Mouse (Mus musculus) stomach, embryonic 16.5 days (tissue): ENCODE results near the gene Sdhaf1. TPM values are rescaled to one million over a fixed set of nuclear protein-coding genes. Genes with fewer than 3 reads are reported as not detected.

ENCODE experiments used
- ATAC-seq: fragments of 200-750 bp; cut with Nextera tagmentation; 2 replicates; pipeline ENCODE4 v1.8.0; 2017; ENCODE audit warnings: moderate number of reproducible peaks, moderate TSS enrichment; ENCODE audit not compliant: insufficient read depth, low FRiP score
- H3K27ac ChIP-seq: fragments of 300-500 bp; sonication (generic); 2 replicates; pipeline ENCODE4 v1.5.1; 2014; ENCODE audit warnings: low read length
- H3K27me3 ChIP-seq: fragments of 300-500 bp; sonication (generic); 2 replicates; pipeline ENCODE4 v1.6.1; 2014; ENCODE audit warnings: low read length, control low read depth, mixed read lengths; ENCODE audit not compliant: control insufficient read depth, insufficient read depth
- H3K36me3 ChIP-seq: fragments of 300-500 bp; sonication (generic); 2 replicates; pipeline ENCODE4 v1.6.1; 2014; ENCODE audit warnings: low read length; ENCODE audit not compliant: control insufficient read depth, insufficient read depth
- H3K4me1 ChIP-seq: fragments of 300-500 bp; sonication (generic); 2 replicates; pipeline ENCODE4 v1.6.1; 2014; ENCODE audit warnings: low read length, control low read depth, mixed read lengths; ENCODE audit not compliant: control insufficient read depth, insufficient read depth
- H3K4me2 ChIP-seq: fragments of 300-500 bp; sonication (generic); 2 replicates; pipeline ENCODE4 v1.6.1; 2014; ENCODE audit warnings: low read depth, low read length, mixed read lengths
- H3K4me3 ChIP-seq: fragments of 300-500 bp; sonication (generic); replicated peaks from 2 replicates; pipeline ENCODE4 v1.5.1; 2014; ENCODE audit warnings: mild to moderate bottlenecking, low read length
- H3K9ac ChIP-seq: fragments of 300-500 bp; sonication (generic); 2 replicates; pipeline ENCODE4 v1.6.1; 2014; ENCODE audit warnings: low read length
- H3K9me3 ChIP-seq: fragments of 300-500 bp; sonication (generic); replicated peaks from 2 replicates; pipeline ENCODE4 v1.6.1; 2016; ENCODE audit warnings: low read length, control low read depth; ENCODE audit not compliant: control insufficient read depth
- WGBS: fragments of 180-500 bp; shearing (Covaris S2); extraction: QIAGEN DNeasy Blood & Tissue Kit; methylation state at CpG from one replicate; pipeline ENCODE4 v1.1.7; 2014; 5-methylcytosine and 5-hydroxymethylcytosine counted together
- polyA plus RNA-seq: library from polyadenylated mRNA; unstranded; fragments of >200 nt; fragmentation: Nextera tagmentation; extraction: Ambion mirVana; gene quantifications from 2 replicates; pipeline ENCODE4 v1.2.1, GENCODE M21; 2015

The Sdhaf1 gene
- polyA plus RNA-seq, 1 experiment from 2014 or later: 14.6 TPM

DNA sequence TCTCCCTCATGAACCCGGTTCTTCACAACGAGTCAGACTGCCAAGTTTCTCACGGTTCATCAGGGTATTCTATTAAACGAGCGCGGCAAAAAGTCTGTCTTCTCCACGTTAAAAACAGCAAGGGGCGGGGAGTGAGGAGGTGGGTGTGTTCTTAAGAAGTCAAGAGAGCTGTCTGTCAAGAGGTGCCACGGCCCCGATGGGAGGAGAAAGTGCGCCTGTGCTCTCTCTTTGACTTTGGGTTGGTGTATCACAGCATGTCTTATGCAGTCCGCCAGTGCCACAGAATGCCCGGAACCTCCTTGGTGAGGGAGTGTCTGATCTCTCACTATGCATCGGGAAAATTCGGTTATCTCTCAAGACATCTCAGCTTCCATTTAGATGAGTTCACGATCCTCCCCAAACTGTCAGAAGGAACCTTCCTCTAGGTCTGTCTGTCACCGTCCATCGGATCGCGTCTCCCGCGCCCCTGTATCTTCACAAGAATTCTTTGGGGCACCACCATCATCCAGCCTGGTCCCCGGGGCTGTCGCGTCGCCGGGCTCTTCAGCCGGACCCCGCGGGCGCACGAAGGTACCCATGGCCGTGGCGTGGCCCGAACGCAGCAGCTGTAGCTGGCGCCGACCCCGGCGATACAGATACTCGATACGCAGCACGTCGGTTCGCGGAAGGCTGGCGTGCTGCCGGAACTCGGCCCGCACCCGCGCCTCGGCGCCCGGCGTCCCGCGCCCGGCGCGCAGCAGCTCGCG, 2.0 kb downstream of the Sdhaf1 start, which contains the start of gene E130208F15Rik:
TSS of gene E130208F15Rik (plus strand) at position 202 of the 746 bp plus-strand sequence.
- Histone ChIP-seq H3K9me3 (no peaks in the 10 kb centered on the region), H3K4me3 (peak within 1 kb of the TSS; percentile 75), H3K9ac (peak within 1 kb of the TSS; percentile 86), H3K36me3 (no peaks in the 10 kb centered on the region), H3K4me1 (peaks cover 8% of the 10 kb centered on the region; the same call in 1 of the 2 replicates), H3K27me3 (no peaks in the 10 kb centered on the region), H3K4me2 (peak within 1 kb of the TSS; percentile 75), H3K27ac (peak within 1 kb of the TSS; percentile 94)
- WGBS: under 1% methylated on average over 63 of the region's 63 CpGs
- peak; percentile 61 for ATAC-seq

DNA sequence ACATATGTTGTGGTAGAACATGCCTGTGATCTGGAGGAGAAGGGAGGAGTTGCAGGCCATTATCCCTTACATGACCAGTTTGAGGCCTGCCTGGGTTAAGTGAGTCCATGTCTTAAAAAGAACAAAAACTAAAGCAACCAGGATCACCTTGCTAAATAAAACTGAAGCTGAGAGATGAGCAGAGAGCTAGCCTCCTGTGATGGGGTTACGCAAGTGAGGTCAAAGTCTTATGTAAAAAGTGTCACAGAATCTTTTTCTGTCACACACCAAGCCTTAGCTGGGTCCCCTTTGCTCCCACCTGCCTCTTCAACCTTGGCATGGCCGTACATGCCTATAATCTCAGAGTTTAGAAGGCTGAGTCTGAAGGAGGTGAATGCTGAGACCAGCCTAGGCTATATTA, 2.7 kb downstream of the Sdhaf1 start:
- H3K27ac ChIP-seq: no peak overlapping the region
- peak overlapping the region; percentile 75 for H3K4me2 ChIP-seq
- peaks cover 8% of the 10 kb centered on the region; the same call in 1 of the 2 replicates for H3K4me1 ChIP-seq
- no peak for ATAC-seq
- H3K4me3 ChIP-seq: peak overlapping the region; percentile 75
- WGBS: 77% methylated on average over 2 of the region's 2 CpGs
- H3K9me3 ChIP-seq: no peaks in the 10 kb centered on the region
- H3K27me3 ChIP-seq: no peaks in the 10 kb centered on the region
- H3K9ac ChIP-seq: peak overlapping the region; percentile 86; the same call in 1 of the 2 replicates
- H3K36me3 ChIP-seq: no peaks in the 10 kb centered on the region

DNA sequence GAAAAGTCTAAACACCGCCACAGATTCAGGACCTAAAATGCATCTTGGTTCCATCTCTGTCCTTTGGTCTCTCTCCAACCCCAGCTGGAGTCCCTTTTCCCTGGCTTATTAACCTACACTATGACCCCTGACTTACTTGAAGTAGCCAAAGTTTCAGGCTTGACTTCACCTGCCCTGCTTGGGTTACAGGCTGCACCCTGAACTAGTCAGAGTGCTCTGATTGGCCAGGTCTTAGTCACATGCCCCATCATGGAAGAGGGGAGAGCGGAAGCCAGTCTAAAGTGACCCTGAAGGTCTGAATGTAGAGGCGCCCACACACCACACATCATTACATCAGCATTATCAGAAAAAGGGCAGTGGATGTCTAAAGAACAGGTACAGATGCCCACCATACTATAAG, 5.6 kb downstream of the Sdhaf1 start:
- Histone ChIP-seq H3K4me1 (peaks cover 11% of the 10 kb centered on the region; the same call in 1 of the 2 replicates), H3K27ac (no peak overlapping the region), H3K9me3 (no peaks in the 10 kb centered on the region), H3K9ac (no peak overlapping the region), H3K4me2 (no peak overlapping the region), H3K27me3 (no peaks in the 10 kb centered on the region), H3K36me3 (no peaks in the 10 kb centered on the region), H3K4me3 (no peak overlapping the region)
- 93% methylated on average over 3 of the region's 3 CpGs for WGBS
- ATAC-seq: no peak

DNA sequence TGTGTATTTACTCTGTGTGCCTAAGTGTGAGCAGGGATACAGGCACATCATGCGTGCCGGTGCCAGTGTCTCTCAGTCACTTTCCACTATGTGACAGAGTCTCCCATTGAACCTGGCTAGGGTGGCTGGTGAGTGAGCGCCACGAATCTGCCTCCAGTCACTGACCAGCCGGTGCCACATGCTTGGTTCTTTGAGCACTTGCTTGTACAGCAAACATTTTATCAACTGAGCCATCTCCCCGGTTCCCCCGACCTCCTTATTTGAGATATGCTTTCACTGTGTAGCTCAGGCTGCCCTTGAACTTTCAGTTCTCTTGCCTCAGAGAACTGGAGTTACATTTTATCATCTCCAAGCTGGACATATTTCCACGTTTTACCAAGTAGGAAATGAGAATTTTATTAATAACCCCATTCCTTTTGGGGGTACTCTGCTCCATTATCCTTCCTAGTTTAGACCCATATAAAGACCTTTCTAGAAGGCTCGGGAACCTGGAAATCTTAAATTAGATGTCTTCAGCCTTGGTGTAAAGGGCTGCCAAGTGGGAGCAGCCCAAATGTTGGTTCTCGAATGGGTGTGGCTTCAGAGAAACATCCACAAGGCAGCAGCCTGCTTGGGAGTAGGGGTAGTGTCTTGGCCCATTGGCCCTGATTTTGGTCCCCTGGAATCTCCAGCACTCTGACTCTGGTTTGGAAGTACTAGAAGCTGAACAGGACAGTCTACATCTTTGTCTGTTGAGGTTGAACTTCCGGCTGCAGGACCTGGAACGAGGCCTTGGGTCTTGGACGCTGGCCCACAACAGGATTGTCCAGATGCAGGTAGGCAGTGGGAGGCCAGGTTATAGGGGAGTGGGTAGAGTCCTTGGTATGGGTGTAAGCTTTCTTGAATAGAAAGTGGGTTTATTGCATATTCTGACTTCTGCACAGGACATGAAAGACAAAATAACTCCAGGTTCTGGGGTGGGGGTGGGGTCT, 7.9 kb downstream of the Sdhaf1 start:
- H3K4me3 ChIP-seq: peak overlapping the region; percentile 48
- 58% methylated on average over 13 of the region's 13 CpGs for WGBS
- no peaks in the 10 kb centered on the region for H3K9me3 ChIP-seq
- no peak overlapping the region for H3K27ac ChIP-seq
- peaks cover 4% of the 10 kb centered on the region; the same call in 1 of the 2 replicates for H3K4me1 ChIP-seq
- no peaks in the 10 kb centered on the region for H3K27me3 ChIP-seq
- H3K4me2 ChIP-seq: peak overlapping the region; percentile 49
- no peak for ATAC-seq
- H3K9ac ChIP-seq: peak overlapping the region; percentile 67
- no peaks in the 10 kb centered on the region for H3K36me3 ChIP-seq

DNA sequence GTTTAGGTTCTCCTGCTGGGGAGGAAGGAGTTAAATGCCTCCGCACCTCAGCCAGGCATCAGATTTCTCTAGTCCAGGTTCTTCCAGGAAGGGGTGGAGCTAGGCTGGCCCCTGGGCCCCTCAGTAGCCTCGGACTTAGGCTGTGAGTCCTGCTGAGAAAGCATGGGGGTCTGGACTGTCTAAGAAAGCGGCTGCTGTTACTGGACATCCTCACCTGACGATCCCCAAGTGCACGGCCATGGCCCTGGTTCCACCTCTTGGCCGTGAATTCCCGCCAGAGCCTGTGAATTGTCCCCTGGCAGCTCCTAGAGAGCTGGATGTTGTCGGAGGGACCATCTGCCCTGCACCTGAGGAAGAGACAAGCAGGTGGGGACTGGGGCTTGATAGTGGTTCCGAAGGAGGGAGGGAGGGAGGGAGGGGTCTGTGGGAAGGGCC, 9.0 kb downstream of the Sdhaf1 start, which contains the start of gene Syne4:
TSS of gene Syne4 (plus strand) at position 87 of the 435 bp plus-strand sequence.
- Histone ChIP-seq H3K4me1 (peaks cover 5% of the 10 kb centered on the region; the same call in 1 of the 2 replicates), H3K27ac (peak within 1 kb of the TSS; percentile 27), H3K36me3 (no peaks in the 10 kb centered on the region), H3K9me3 (no peaks in the 10 kb centered on the region), H3K27me3 (no peaks in the 10 kb centered on the region), H3K4me2 (peak within 1 kb of the TSS; percentile 49), H3K9ac (peak within 1 kb of the TSS; percentile 67), H3K4me3 (peak within 1 kb of the TSS; percentile 48)
- peak; percentile 69; the same call in 1 of the 2 replicates for ATAC-seq
- 3% methylated on average over 9 of the region's 9 CpGs for WGBS

DNA sequence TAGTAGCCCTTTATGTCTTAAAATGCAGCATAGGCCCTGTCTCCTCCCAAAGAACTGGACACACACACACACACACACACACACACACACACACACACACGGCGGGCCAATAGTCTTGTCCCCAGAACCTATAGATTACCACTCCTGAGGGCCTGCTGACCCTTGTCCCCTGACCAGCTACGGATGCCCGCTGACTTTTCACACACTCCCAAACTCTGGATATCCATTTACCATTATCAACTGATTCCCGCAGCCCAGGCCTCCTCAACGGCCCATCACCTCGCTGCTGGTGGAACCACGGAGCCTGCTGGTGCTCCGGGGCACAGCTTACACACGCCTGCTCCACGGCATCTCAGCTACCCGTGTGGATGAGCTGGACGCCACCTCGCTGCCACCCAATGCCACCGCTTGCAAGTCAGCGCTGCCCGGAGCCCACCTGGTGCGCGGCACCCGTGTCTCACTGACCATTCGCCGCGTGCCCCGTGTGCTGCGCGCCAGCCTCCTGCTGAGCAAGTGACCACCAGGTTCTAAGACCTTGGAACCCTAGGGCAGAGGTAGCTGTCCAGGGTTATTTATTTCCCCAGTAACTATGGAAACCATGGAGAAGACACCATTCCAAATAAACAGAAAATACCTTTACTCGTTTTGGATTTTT, 9.9 kb downstream of the Sdhaf1 start:
- no peak overlapping the region for H3K9ac ChIP-seq
- H3K9me3 ChIP-seq: no peaks in the 10 kb centered on the region
- no peak for ATAC-seq
- no peak overlapping the region for H3K4me2 ChIP-seq
- 44% methylated on average over 27 of the region's 27 CpGs for WGBS
- no peak overlapping the region for H3K27ac ChIP-seq
- no peak overlapping the region for H3K4me3 ChIP-seq
- H3K36me3 ChIP-seq: no peaks in the 10 kb centered on the region
- H3K4me1 ChIP-seq: peaks cover 11% of the 10 kb centered on the region
- H3K27me3 ChIP-seq: no peaks in the 10 kb centered on the region

DNA sequence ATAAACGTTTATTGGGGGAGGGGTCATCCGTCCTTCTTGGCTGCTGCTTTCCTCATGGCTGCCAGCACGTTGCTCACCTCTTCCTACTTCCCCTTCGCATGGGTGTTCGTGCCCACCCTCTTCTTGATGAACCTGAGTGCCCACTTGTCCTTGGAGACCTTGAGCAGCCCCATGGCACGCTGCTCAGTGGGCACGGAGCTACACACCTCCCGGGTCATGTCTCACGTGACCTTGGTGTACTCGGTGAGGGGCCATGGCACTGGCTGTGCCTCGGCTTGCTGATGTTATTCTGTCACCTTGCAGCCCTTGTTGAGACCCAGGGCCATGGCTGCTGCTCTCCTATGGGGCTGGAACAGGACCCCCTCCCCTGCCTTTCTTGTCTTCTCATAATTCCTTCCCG, 13.6 kb downstream of the Sdhaf1 start:
- Histone ChIP-seq H3K36me3 (no peaks in the 10 kb centered on the region), H3K9me3 (no peaks in the 10 kb centered on the region), H3K4me2 (no peak overlapping the region), H3K4me1 (peaks cover 14% of the 10 kb centered on the region), H3K27me3 (no peaks in the 10 kb centered on the region), H3K9ac (no peak overlapping the region), H3K27ac (no peak overlapping the region), H3K4me3 (no peak overlapping the region)
- ATAC-seq: no peak
- WGBS: 79% methylated on average over 12 of the region's 12 CpGs

DNA sequence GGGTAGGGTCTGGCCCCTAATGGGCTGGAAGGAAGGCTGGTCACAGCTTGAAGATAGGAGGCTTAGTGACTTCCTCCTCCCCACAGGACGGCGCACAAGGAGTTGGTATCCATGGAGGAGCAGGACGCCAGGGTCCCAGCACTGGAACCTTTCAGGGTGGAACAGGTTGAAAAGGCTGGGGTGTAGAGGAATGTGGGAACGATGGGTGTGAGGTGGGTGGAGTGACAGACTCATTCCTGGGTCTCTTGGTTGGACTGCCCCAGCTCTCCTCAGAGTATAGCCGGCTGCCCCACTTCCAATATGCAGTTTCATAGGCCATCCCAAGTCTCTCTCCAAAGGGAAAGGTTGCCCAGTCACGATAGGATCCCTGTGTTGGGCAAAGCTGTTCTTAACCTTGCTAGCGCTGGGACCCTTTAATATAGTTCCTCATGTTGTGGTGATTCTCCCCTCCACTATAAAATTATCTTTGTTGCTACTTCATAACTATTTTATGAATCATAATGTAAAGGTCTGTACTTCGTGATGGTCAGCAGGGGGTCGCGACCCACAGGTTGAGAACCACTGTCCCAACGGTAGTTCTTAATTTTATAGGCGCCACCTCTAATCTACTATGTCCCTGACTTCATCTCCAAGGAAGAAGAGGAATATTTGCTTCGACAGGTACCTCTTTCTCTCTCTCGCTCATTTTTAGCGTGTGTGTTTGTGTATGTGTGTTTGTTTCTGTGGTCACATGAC, 14.1 kb downstream of the Sdhaf1 start:
- WGBS: 58% methylated on average over 15 of the region's 15 CpGs
- H3K9me3 ChIP-seq: no peaks in the 10 kb centered on the region
- H3K4me3 ChIP-seq: peak overlapping the region; percentile 82
- H3K4me1 ChIP-seq: peaks cover 13% of the 10 kb centered on the region
- peak overlapping the region; percentile 92 for H3K4me2 ChIP-seq
- ATAC-seq: no peak
- no peaks in the 10 kb centered on the region for H3K36me3 ChIP-seq
- no peaks in the 10 kb centered on the region for H3K27me3 ChIP-seq
- peak overlapping the region; percentile 49; the same call in 1 of the 2 replicates for H3K27ac ChIP-seq
- H3K9ac ChIP-seq: peak overlapping the region; percentile 86
